Mouse (Mus musculus): ENCODE data around the gene Pigt. TPM values are rescaled to one million over a fixed set of nuclear protein-coding genes. Genes with fewer than 3 reads are reported as not detected.
A peak's percentile ranks its signal among the peaks of the same experiment; 100 is the strongest.

Gene Pigt
- total RNA-seq (2021), result 10 to 100 TPM; 31.4 to 32.6 TPM
- long read RNA-seq, experiment 1, partial matches to known transcripts, result 1 of 1 reads
- long read RNA-seq, experiment 1, other reads (novel, unspliced or antisense), result 0 of 1 reads
- long read RNA-seq, experiment 2, partial matches to known transcripts, result 2 of 4 reads
- long read RNA-seq, experiment 2, other reads (novel, unspliced or antisense), result 0 of 4 reads

DNA sequence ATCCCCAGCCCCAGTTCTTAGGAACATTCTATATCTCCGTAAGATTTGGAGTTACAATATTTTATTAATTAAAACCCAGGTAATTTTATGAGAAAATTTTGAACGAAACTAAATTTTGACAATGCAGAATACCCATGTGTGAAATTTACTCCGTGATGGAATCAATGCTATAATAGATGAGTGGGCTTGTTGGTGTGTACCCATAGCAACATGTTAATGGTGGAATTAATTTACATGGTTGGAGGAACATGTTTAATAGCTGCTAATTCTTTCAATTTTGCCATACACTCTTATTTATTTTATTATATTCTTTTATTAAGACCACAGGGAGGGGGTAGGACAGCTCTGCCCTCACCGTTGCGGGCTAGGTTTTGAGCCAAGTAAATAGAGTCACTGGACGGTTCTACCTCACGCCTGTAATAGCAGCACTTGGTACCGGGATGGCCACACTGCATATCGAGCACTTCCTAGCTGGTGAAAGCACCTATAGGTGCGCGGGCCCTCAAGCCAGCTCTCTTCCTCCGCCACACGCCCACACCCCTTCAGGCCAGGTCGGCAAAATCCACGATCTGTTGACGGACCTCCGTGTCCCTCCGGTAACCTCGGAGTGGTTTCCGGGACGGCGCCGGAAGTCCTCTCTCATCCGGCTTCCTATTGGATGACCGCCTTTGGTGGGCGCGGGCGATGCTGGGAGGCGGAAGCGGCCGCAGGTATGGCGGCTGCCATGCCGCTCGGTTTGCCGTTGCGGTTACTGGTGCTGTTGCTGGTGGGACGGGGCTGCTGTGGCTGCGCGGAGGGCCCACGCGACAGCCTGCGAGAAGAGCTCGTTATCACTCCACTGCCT lies at the start of gene Pigt:
Gene Pigt (plus strand): TSS at position 674 of the 844 bp plus-strand sequence.
- DNase-seq (ENCODE audit: low spot score), result peak; percentile 89

DNA sequence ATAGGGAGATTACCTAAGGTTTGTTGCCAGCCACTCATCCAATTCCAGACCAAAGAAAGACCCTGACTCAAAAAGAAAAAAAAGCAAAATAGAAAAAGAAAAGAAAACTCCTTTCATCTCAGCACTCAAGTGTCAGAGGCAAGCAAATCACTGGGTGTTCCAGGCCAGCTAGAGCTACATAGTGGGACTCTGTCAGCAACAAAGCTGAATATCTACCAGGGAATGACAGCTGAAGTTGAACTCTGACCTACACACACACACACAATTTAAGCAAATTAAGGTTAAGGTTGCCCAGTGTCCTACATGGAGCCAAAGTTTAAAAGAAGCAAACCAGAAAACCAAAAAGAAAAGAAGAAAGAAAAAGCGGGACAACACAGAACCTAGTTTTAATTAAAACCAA lies 49.2 kb upstream of the Pigt start:
- no peak for DNase-seq (ENCODE audit: low spot score)

DNA sequence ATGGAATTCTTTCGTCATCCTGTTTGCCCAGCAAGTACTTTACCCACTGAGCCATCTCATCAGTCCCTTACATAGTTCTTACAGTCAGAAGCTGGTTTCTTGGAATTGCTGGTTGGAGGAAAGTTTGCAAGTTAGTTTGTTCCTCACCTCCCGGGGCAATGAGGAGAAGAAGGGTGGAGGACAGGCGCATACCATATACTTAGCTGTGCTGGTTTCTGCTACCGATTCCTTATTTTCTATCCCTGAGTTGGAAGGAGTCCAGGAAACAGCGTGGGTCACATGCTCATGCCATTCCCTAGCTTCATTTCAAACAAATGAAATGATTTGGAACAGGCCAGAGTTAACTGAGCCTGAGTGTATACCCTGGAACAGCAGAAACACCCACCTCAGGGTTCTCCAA lies 48.4 kb upstream of the Pigt start:
- no peak for DNase-seq (ENCODE audit: low spot score)

DNA sequence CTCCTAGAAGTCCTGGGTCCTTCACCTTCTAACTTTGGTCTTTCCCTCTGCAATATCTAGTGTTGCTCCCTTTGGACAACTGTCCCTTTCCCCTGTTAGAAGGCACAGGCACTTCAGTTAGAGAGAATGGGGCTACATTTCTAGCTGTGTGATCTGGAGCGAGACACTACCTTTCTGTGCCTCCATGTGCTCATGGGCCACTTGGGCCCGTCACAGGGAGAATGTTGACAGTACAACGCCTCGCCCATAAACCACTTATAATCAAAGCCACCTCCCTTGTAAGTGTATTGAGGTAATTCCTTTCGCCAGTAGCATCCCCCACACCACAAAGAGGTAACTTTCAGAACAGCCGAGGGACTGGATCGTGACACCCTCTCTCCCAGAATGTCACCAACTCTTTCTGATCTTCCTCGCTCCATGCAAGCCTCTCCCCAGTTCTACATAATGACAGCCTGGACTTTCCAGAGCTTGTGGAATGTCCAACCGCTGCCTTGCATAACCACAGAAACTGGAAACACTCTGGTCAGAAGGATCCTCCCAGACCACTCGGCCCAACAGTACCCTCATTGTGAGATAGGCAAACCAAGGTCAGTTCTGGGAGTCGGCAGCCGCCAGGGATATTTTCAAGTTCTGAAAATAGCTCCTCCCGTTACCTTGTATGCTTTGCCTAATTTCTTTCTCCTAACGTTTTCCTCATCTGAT lies 47.8 kb upstream of the Pigt start:
- no peak for DNase-seq (ENCODE audit: low spot score)

DNA sequence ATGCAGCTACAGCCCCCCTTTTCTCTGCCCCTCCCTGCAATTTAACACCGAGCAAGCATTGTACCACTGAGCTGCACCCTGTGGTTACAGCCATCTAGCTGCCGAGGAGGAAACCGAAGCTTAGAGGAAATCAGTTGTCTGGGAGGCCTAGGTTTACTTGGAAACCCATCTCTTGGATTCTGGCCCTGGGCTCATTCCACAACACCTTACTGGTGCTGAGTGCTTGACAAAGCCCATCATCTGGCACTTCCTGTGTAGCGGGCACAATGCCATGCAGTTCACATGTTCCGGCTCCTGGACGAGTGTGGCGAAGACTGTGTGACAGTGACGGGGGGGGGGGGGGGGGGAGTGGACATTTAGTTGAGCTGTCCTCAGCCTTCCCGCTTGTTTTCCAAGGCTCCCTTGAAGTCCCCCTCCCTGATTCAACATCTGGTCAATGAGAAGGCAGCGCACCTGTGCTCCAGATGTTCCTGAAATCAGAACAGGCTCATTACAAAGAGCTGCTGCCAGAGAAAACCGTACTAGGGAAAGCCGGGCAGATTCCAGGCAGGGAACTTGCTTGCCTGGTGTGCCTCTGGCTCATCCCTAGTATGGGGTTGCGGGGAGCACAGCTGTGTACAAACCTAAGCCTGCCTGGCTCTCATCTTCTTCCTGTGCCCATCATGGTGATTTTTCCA lies 45.2 kb upstream of the Pigt start:
- no peak for DNase-seq (ENCODE audit: low spot score)

DNA sequence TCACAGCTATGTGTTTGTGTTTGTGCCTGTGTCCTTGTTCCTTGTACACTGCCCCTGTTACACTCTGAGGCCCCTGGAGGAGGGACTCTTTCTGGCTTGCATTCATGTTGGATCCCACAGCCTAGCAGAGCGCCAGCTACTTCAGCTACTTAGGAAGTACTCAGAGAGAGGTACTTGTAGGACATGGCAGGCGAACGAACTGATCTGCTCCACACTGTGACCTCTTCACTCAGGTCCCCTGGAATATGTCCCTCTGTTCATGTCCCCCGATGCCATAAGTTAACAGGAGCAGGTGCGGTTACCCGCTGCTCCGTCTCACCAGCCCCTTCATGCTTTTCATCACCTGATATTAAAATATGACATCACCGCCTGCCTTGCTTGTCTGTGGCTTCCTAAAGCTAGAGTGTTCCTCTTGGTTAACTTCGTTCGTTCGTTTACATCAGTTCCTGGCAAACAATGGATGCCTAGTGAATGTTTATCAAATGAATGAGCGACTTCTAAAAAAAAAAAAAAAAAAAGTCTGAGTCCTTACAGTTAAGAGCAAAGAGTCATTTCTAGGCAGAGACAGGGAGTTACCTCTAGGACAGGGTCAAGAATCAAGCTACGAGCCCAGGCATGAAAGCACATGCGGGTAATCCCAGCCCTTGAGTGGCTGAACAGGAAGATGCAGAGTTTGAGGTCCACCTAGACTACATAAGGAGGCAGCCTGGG lies 44.1 kb upstream of the Pigt start:
- no peak for DNase-seq (ENCODE audit: low spot score)

DNA sequence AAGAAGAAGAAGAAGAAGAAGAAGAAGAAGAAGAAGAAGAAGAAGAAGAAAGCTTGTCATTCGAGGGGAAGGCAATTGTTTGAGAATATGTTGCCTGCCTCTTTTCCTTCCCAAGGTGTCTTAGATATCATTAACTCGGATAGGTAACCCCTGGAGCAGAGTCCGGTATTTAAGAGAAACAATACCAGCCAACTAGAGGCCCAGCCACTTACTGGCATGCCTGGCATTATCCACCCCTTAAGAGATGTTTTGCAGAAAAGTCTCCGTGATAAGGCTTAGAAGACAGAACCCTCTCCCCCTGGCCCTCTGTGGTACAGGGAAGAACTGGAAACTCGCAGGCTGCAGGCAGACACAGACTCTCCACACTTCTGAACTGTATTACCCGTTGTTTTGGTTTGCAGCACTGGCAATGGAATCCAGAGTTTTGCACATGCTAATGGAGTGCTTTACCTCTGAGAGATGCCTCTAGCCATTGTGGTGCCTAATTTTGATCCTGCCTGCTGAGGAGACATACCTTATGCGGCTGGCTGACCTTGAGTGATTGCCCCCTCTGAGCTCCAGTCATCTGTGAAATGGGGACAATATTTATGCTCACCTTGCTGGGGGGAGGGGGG lies 43.3 kb upstream of the Pigt start:
- DNase-seq (ENCODE audit: low spot score), result no peak

DNA sequence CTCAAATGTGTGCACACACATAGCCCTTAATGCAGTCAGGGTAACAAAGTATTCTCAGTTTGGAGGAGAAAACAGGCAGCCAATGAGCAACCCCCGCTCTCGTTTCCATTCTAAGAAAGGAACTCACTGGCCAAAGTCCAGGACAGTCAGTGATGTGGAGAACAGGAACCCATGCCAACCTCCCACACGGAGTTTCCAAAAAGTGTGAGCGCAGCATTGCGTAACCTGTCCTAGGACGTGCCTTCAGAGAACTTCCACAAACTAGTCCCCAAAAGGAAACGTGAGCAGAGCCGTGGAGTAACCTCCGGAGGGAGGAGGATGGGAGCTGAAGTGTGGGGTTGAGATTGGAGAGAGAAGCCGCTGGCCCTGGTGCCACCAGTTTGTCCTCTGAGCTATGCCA lies 42.5 kb upstream of the Pigt start:
- DNase-seq (ENCODE audit: low spot score), result peak; percentile 94

DNA sequence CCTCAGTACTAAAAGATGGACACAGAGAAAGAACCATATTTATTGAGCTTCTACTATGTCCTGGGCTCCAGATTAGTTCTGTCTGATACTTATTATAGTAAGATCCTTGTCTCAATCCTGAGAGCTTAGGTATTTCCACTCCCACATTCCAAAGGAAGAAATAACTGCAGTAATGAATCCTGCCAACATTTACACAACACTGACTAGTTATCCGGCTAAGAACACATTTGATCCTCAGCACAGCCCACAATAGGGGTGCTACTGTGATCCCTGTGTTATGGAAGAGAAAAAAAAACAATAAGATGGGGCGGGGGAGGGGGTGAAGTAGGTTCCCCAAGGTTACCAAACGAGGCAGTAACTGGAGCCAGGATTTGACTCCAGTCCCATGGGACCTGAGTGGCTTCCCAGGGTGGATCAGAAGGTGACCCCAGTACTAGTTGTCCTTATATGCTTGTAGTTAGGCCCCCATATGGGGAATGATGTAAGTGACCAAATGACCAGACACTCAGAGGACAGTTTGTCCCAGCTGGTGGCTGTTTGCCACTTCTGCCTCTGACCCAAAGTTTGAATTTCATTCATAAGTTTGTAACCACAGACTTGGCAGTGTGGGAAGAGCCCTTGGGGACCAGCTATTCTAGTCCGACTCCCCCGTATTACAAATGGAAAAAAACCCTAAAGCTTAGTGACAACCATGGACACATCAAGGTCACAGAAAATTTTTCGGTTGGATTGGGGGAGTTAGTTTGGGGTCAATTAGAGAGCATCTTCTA lies 41.7 kb upstream of the Pigt start:
- DNase-seq (ENCODE audit: low spot score), result peak; percentile 88

DNA sequence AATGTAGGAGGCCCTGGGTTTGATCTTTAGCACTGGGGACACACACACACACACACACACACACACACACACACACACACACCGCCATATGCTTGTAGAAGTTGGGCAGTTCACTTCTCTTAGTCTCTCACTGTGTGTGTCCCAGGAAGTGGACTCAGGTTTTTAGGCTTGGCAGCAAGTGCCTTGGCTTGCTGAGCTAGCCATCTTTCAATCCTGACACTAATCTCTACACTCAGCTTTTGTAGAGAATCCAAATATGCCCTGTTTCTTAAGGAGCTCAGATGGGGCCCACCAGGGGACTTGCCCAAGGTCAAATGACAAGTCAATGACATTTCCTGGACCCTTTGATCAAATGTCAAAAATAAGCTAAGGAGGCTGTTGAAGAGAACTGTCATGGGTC lies 40.9 kb upstream of the Pigt start:
- DNase-seq (ENCODE audit: low spot score), result no peak

DNA sequence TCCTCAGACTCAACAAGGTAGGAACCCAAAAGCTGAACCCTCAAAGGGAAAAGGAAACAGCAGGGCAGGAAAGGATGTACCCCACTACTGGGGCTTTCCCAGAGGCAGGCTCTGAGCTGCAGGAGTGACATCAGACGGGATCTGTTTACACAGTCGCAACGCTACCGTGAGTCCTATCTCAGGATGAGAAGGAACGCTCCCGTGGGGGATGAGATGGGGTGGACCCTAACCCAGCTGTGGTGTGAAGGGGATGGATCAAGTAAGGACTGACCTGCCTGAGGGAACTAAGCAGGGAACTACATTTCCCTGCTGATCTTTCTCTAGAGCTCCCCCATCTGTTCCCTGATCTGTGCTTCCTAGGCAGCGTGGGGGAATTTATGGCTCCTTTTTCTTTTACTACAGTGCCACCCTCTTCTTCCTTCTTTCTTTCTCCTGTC lies 40.4 kb upstream of the Pigt start, which contains the start of gene Sys1:
Gene Sys1 (plus strand): TSS at position 101 of the 437 bp plus-strand sequence.
- DNase-seq (ENCODE audit: low spot score), result peak; percentile 43

DNA sequence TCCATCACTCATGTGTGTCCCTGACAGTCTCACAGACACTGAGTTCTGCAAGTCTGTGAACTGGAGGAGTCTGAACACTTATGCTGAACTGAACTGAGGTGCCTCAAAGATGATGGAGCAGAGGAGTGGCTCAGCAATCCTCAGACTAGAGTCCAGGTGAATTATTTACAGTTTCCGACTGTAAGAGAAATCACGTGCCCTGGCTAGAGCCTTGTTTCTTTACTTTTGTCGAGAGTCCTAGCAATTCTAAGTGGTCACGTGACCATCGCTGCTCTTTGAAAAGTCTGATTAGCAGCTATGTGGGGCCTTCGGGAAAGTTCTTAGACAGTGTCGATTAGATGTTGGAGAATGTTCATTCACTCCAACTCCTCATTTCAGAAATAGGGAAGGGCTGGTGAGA lies 39.4 kb upstream of the Pigt start:
- no peak for DNase-seq (ENCODE audit: low spot score)

DNA sequence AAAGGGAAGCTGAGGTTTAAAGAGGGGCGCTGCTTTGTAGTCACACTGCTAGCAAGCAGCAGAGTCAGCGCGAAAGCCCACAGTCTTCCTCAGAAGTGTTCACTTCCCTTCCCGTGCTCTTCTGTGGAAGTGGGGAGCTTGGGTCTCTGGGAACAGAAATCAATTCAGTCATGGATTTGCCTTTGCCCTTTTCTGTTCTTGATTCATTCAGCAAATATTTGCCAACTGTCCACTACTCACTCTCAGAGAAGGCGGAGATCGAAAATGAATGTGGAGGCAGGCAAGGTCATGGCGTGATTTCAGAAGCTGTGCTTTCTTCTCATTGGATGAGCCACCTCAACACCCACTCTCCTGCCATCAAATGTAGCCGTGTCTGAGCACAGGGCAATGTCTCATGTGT lies 38.8 kb upstream of the Pigt start:
- no peak for DNase-seq (ENCODE audit: low spot score)

DNA sequence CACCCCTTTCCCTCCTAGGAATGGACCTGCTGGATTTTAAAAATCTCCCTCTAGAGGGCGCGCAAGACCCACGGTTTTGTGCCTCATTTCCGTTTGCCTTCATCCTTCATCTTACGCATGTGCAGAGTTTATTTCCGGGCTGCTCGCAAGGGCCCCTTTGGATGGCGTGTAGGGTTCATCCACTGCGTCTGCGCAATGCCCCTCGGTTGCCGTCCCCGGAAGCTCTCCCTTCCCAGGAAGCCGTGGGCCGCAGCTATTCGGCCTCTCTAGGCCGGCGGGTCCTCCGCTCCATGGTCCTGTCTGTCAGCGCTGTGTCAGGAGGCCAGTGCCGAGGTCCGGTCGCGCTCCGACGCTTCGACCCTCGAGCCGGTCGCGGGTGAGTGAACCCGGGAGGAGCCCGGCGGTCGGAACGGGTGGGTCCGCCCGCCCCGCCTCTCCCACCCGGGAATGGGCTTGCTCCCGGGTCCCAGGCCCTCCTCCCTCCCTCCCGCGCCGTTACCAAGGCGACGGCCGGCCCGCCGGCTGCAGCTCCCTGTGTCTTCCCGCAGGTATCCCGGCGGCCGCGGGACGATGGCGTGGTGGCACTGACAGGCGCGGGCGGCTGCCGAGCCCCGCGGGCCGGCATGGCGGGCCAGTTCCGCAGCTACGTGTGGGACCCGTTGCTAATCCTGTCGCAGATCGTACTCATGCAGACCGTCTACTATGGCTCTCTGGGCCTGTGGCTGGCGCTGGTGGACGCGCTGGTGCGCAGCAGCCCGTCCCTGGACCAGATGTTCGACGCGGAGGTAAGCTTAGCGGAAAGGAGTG lies 36.4 kb upstream of the Pigt start, which contains the start of gene Gm20458:
Gene Gm20458 (plus strand): TSS at position 223 of the 807 bp plus-strand sequence.
- DNase-seq (ENCODE audit: low spot score), result peak; percentile 98

DNA sequence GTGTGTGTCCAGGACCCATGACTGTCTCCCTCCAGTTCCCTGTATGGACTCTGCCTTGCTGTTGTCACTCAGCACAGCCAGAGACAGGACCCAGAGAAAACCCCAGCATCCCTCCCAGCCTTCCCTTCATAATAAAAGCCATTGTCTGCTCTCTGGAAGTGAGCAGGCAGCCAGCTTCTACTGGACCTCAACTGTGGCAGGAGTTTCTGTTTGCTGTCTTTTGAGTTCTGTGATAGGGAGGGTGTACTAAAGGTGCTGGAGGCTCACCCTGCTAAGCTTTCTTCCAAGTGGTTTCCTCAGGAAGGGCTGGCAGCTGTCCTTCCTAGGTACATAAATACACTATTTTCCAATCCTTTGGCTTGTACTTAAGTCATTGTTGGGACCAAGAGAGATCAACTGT lies 32.2 kb upstream of the Pigt start:
- no peak for DNase-seq (ENCODE audit: low spot score)

DNA sequence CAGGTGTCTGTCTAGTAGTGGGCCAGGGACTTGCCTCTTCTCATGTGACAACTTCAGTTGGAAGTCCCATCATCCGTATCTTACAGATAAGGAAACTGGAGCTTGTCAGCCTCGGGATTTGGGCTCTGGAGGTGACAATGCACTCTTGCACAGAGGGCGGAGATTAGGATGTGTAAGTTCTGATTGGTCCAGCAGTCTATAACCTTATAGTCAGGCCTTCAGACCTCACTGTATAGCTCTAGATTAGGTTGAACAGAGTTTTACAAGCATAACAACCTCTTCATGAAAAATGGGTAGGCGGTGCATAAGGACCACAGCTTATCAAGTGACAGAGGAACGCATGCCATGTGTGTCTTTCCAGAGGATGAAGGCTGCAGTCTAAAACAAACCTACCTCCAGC lies 30.5 kb upstream of the Pigt start:
- DNase-seq (ENCODE audit: low spot score), result no peak

DNA sequence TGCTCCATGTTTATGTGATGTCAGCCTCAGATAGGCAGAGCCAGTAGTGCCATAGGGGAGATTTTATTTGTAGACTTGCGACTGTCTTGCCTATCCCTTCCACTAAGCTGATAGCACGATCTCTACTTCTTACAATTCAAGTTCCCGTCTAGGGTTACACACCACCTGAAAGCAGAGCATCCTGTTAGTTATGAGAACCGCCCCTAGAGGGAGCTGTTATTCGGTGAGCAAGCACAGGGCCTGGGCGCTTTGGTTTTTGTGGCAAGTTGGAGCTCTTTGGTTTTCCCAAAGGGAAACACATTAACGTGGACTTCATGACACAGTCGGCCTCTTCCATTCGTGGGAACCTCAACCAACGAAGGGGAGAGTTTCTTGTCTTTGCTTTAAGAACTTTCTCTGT lies 27.1 kb upstream of the Pigt start:
- peak; percentile 66 for DNase-seq (ENCODE audit: low spot score)

DNA sequence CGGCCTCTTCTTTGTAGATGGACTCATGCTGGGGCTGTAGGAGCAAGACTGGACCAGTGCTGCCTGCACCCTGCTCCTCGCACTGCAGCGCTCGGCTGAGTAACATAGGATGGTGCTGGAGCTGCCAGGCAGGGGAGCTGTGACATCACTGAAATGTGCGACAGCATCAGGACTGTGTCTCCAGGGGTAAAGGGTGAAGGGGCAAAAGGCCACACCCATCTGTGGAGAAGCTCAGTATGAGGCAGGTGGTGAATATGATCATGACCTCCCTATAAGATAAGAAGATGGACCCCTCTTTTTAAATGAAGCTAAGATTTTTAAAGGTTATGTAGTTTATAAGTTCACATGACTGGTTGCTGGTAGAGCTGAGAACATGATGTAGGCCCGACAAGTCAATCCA lies 23.7 kb upstream of the Pigt start, which contains the start of gene Trp53tg5:
Gene Trp53tg5 (minus strand): TSS at position 101 of the 400 bp plus-strand sequence.
- DNase-seq (ENCODE audit: low spot score), result no peak

Data from gastrocnemius, adult 18-20 months (tissue).